Mouse (Mus musculus): Measurements from ENCODE around the gene Sypl.

Gene Sypl

GRCm38 (mm10) chr12:33003339-33003965, 49.8 kb downstream of the Sypl start:
- no peak for DNase-seq (ENCODE audit: extremely low read depth, low read depth)

GRCm38 (mm10) chr12:33005858-33006257, 52.2 kb downstream of the Sypl start:
- DNase-seq (ENCODE audit: extremely low read depth, low read depth), result no peak

GRCm38 (mm10) chr12:33007176-33007575, 53.5 kb downstream of the Sypl start:
- DNase-seq (ENCODE audit: extremely low read depth, low read depth), result no peak

- no peak for DNase-seq (ENCODE audit: extremely low read depth, low read depth)
Observed at GRCm38 (mm10) chr12:33008305-33009110, 54.8 kb downstream of the Sypl start.

GRCm38 (mm10) chr12:33009206-33009966, 55.7 kb downstream of the Sypl start:
- no peak for DNase-seq (ENCODE audit: extremely low read depth, low read depth)

GRCm38 (mm10) chr12:33010026-33010425, 56.3 kb downstream of the Sypl start:
- no peak for DNase-seq (ENCODE audit: extremely low read depth, low read depth)

GRCm38 (mm10) chr12:33014050-33014796, 60.5 kb downstream of the Sypl start:
- no peak for DNase-seq (ENCODE audit: extremely low read depth, low read depth)

GRCm38 (mm10) chr12:33015103-33015502, 61.4 kb downstream of the Sypl start:
- no peak for DNase-seq (ENCODE audit: extremely low read depth, low read depth)

- no peak for DNase-seq (ENCODE audit: extremely low read depth, low read depth)
Observed at GRCm38 (mm10) chr12:33016824-33017705, 63.4 kb downstream of the Sypl start.

GRCm38 (mm10) chr12:33018601-33019000, 64.9 kb downstream of the Sypl start:
- DNase-seq (ENCODE audit: extremely low read depth, low read depth), result no peak

GRCm38 (mm10) chr12:33020011-33020410, 66.3 kb downstream of the Sypl start:
- no peak for DNase-seq (ENCODE audit: extremely low read depth, low read depth)

GRCm38 (mm10) chr12:33021140-33021539, 67.4 kb downstream of the Sypl start:
- DNase-seq (ENCODE audit: extremely low read depth, low read depth), result no peak

GRCm38 (mm10) chr12:33021751-33022150, 68.1 kb downstream of the Sypl start:
- DNase-seq (ENCODE audit: extremely low read depth, low read depth), result no peak

GRCm38 (mm10) chr12:33024524-33024923, 70.8 kb downstream of the Sypl start:
- no peak for DNase-seq (ENCODE audit: extremely low read depth, low read depth)

GRCm38 (mm10) chr12:33027093-33027492, 73.4 kb downstream of the Sypl start:
- peak; percentile 65 for DNase-seq (ENCODE audit: extremely low read depth, low read depth)

GRCm38 (mm10) chr12:33028109-33028691, 74.5 kb downstream of the Sypl start:
- DNase-seq (ENCODE audit: extremely low read depth, low read depth), result no peak

- no peak for DNase-seq (ENCODE audit: extremely low read depth, low read depth)
Observed at GRCm38 (mm10) chr12:33028708-33029107, 75.0 kb downstream of the Sypl start.

All from MEL-GATA-1-ER (cell line).